Mouse (Mus musculus) thymus, adult 2 months (tissue): Measurements from ENCODE around the gene Gatb.

Source experiments
- CTCF ChIP-seq: fragments of 200-500 bp; IDR thresholded peaks from 2 replicates; pipeline ENCODE4 v1.5.1; 2012; ENCODE audit warnings: mild to moderate bottlenecking, control low read depth, low read length, moderate library complexity, borderline replicate concordance; ENCODE audit not compliant: control insufficient read depth, poor library complexity, insufficient read depth; ENCODE audit errors: extremely low read depth
- POLR2A ChIP-seq: fragments of 200-500 bp; IDR thresholded peaks from 2 replicates; pipeline ENCODE4 v1.6.1; 2012; ENCODE audit warnings: mild to moderate bottlenecking, low read length, control low read depth, moderate library complexity; ENCODE audit not compliant: control insufficient read depth, poor library complexity, insufficient read depth; ENCODE audit errors: extremely low read depth

DNA sequence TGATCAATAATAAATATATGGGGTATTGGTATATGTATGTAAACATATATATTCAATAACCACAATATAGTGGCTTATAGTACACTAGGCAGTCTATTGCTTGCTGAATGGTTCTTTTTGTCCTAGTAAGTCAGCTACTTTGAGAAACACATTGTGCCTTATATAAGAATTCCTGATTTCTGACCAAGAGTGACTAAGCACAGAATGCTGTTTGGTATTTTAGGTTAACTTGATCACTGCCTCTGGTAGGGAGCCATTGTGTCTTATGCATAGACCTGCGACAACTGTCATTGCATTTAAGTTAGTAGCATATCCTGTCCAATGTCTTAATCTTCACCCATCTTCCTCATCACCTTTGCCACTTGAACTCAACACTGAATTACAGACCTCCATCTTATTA is 45.8 kb downstream of the Gatb start:
- TF ChIP-seq CTCF (no peak), POLR2A (no peak)
